Mouse (Mus musculus): ENCODE measurements around the gene Ntm. TPM values are rescaled to one million over a fixed set of nuclear protein-coding genes. Genes with fewer than 3 reads are reported as not detected.

Gene Ntm
- not detected for total RNA-seq (2023)

DNA sequence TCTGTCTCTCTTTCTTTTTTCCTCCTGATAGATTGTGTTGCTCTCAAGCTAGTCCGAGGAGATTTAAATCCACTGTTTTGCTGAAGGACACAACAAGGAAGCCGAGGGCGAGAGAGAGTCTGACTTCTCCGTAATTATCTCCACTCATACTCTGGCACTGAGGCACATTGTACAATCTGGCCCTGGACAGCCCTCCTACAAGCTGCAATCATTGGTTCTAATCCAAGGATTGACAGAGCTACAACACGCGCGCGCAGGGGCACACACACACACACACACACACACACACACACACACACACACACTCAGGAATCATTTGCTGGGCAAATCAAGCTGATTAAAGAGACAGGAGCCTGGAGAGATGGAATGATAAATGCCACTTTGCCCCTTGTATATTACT lies at the start of gene Ntm:
Gene Ntm, minus strand, starts transcription at position 164 of the 400 bp plus-strand sequence.

